Mouse (Mus musculus): ENCODE measurements around the gene Pygo2. TPM values are rescaled to one million over a fixed set of nuclear protein-coding genes. Genes with fewer than 3 reads are reported as not detected.

Pygo2 gene
- total and polyA plus RNA-seq, 2 experiments from 2014 or later = 40.4 to 91.3 TPM

DNA sequence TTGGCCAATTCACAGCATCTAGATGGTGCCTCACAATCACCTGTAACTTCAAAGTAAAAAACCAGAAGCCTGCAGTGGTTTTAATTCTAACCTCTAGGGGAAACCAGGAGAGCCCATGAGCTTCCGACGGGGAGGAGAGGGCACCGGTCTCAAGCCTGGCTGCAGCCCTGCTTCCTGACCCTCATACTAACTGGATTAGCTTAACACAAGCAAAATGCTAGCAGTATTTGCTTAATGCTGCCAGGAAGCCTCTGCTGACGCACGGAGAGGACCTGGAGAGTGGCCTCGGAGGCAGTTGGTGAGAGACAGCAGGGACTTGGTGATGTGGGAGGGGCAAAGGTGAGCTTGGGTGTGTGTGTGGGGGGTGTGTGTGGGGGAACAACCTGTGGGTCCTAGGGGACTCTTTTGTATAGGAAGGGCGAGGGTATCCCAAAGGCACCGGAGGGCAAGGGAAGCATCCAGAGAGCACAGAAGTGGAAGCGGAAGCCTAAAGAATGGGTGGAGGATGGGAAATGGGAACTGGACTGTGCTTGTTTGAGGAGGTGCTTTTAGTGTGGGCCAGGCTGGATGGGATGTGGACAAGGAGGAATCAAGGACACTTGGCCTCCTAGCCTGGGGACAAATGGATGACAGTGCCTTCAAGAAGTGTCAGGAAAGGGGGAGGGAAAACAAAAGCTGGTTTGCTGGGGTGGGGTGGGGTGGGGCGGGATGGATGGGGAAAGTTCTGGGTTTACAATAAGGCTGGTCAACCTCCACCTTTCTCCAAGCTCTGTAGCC, 24.6 kb downstream of the Pygo2 start, which contains the start of gene Pmvk:
TSS of gene Pmvk (plus strand) at position 141 of the 777 bp plus-strand sequence.
- DNase-seq (ENCODE audit: low spot score) (no peak), ATAC-seq (ENCODE audit: low FRiP score) (no peak)
- H3K9ac ChIP-seq (replicated peaks; ENCODE audit: low read length, poor library complexity, severe bottlenecking) = no peak within 1 kb of the TSS
- H3K9me3 ChIP-seq (ENCODE audit: low read length) = no peaks in the 10 kb centered on the region
- TF ChIP-seq CTCF (IDR thresholded peaks at IDR 0.05) = no peak
- no peaks in the 10 kb centered on the region for H3K27me3 ChIP-seq (ENCODE audit: insufficient read depth, low read length)
- WGBS = 67% methylated on average over 10 of the region's 10 CpGs
- no peak within 1 kb of the TSS for H3K4me3 ChIP-seq (ENCODE audit: low read depth, low read length)
- no peaks in the 10 kb centered on the region for H3K36me3 ChIP-seq (ENCODE audit: insufficient read depth, low read length)
- H3K27ac ChIP-seq (ENCODE audit: low read depth, low read length) = no peak within 1 kb of the TSS
- H3K4me2 ChIP-seq (ENCODE audit: low read depth, low read length, poor library complexity, severe bottlenecking) = no peak within 1 kb of the TSS
- H3K4me1 ChIP-seq (ENCODE audit: insufficient read depth, low read length) = peaks cover 5% of the 10 kb centered on the region; the same call in 1 of the 2 replicates

DNA sequence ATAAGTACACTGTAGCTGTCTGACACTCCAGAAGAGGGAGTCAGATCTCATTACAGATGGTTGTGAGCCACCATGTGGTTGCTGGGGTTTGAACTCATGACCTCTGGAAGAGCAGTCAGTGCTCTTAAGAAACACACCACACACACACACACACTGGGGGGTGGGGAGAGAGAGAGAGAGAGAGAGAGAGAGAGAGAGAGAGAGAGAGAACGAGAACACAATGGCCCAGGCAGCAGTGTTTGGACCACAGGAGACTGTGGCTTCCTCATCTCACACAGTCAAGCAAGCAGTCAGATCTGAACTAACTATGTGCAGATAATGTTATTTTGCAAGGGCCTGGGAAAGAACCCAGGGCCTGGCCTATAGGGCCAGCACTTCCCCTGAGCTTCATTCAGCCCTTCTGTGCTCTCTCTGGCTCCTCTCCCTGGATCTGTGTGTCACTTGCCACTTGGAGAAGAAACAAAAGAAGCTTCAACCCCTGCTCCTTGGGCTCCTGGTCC, 25.8 kb downstream of the Pygo2 start:
- peaks cover 5% of the 10 kb centered on the region; the same call in 1 of the 2 replicates for H3K4me1 ChIP-seq (ENCODE audit: insufficient read depth, low read length)
- H3K9ac ChIP-seq (replicated peaks; ENCODE audit: low read length, poor library complexity, severe bottlenecking) = no peak overlapping the region
- no peak for DNase-seq (ENCODE audit: low spot score)
- H3K9me3 ChIP-seq (ENCODE audit: low read length) = no peaks in the 10 kb centered on the region
- WGBS = 38% methylated on average over 1 of the region's 1 CpGs
- H3K27me3 ChIP-seq (ENCODE audit: insufficient read depth, low read length) = no peaks in the 10 kb centered on the region
- H3K4me3 ChIP-seq (ENCODE audit: low read depth, low read length) = no peak overlapping the region
- H3K27ac ChIP-seq (ENCODE audit: low read depth, low read length) = no peak overlapping the region
- ATAC-seq (ENCODE audit: low FRiP score) = no peak
- H3K36me3 ChIP-seq (ENCODE audit: insufficient read depth, low read length) = no peaks in the 10 kb centered on the region
- no peak for TF ChIP-seq CTCF (IDR thresholded peaks at IDR 0.05)
- H3K4me2 ChIP-seq (ENCODE audit: low read depth, low read length, poor library complexity, severe bottlenecking) = no peak overlapping the region

DNA sequence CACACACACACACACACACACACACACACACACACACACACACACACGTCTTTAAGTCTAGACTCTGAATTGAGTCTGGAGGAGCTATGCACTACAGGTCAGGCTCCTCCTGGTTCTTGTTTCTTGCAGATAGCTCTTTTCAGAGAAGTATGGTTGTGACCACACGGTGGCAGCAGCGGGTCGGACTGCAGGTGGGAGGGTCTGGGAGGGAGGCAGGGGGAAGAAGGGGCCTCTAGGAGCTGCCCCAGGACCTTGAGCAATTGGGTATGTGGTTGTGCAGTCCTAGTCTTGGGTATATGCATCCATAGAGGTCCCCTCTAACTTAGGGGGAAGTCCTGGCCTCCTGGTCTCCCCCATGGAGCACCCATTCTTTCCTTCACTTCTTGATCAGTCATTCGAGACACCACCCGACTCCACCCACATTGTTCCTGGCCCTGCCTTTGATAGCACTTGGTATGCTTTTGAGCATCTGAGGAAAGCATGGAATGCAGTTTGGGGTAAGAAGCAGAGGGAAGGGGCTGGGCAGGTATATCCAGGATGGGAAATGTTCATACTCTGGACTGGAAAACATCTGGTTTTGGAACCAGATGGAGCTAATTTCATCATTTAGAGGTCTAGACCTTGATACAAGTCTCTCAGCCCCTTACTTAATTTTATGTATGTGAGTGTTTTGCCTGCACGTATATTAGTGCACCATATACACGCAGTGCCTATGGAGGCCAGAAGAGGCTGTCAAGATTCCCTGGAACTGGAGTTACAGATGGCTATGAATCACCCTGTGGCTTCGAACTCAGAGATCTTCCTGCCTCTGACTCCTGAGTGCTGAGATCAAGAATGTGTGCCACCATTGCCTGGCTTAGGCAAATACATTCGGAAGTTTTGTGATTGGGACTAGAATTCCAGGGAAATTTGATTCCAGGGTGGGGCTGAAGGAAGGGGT, 27.0 kb downstream of the Pygo2 start:
- TF ChIP-seq CTCF (IDR thresholded peaks at IDR 0.05) = peak; percentile 68
- no peak overlapping the region for H3K4me2 ChIP-seq (ENCODE audit: low read depth, low read length, poor library complexity, severe bottlenecking)
- WGBS = 28% methylated on average over 10 of the region's 10 CpGs
- peaks cover 2% of the 10 kb centered on the region; the same call in 1 of the 2 replicates for H3K4me1 ChIP-seq (ENCODE audit: insufficient read depth, low read length)
- no peak overlapping the region for H3K27ac ChIP-seq (ENCODE audit: low read depth, low read length)
- no peak overlapping the region for H3K9ac ChIP-seq (replicated peaks; ENCODE audit: low read length, poor library complexity, severe bottlenecking)
- H3K27me3 ChIP-seq (ENCODE audit: insufficient read depth, low read length) = no peaks in the 10 kb centered on the region
- no peaks in the 10 kb centered on the region for H3K36me3 ChIP-seq (ENCODE audit: insufficient read depth, low read length)
- DNase-seq (ENCODE audit: low spot score) (peak; percentile 44), ATAC-seq (ENCODE audit: low FRiP score) (no peak)
- no peak overlapping the region for H3K4me3 ChIP-seq (ENCODE audit: low read depth, low read length)
- no peaks in the 10 kb centered on the region for H3K9me3 ChIP-seq (ENCODE audit: low read length)

DNA sequence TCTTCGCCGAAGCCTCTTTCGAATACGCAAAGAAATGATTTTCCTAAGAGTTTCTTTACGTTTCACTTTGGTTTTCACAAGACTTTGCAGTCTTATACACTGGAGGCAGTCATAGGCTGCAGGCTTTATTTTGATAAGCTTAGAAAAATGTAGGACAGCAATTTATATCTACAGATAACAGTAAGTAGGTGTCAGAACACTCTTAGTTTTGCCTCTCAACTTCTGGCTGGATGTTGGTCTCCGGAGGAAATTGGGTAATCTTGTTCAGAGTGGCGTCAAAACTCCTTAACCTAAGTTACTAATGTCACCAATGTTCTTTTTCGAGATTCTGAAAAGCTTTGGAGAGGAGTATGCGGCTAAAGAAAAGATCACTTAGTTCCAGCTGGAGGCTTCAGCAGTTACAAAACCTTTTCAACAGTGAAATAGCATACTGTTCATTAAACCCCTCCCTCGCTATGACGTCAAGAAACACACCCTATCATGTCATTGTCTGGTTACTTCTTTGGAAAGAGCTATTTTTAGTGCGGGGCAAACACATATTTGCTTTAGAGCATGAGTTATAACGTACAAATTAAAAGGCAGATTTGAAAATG, 28.5 kb downstream of the Pygo2 start:
- WGBS = 42% methylated on average over 13 of the region's 13 CpGs
- no peak overlapping the region for H3K9ac ChIP-seq (replicated peaks; ENCODE audit: low read length, poor library complexity, severe bottlenecking)
- H3K27ac ChIP-seq (ENCODE audit: low read depth, low read length) = peak overlapping the region; percentile 87
- no peaks in the 10 kb centered on the region for H3K9me3 ChIP-seq (ENCODE audit: low read length)
- TF ChIP-seq CTCF (IDR thresholded peaks at IDR 0.05) = no peak
- ATAC-seq (ENCODE audit: low FRiP score) = 0 out of 2 replicates have a peak, but pooled peaks have one; percentile 44
- H3K27me3 ChIP-seq (ENCODE audit: insufficient read depth, low read length) = no peaks in the 10 kb centered on the region
- no peaks in the 10 kb centered on the region for H3K4me1 ChIP-seq (ENCODE audit: insufficient read depth, low read length)
- no peaks in the 10 kb centered on the region for H3K36me3 ChIP-seq (ENCODE audit: insufficient read depth, low read length)
- peak overlapping the region; percentile 66 for H3K4me2 ChIP-seq (ENCODE audit: low read depth, low read length, poor library complexity, severe bottlenecking)
- no peak for DNase-seq (ENCODE audit: low spot score)
- peak overlapping the region; percentile 49 for H3K4me3 ChIP-seq (ENCODE audit: low read depth, low read length)

DNA sequence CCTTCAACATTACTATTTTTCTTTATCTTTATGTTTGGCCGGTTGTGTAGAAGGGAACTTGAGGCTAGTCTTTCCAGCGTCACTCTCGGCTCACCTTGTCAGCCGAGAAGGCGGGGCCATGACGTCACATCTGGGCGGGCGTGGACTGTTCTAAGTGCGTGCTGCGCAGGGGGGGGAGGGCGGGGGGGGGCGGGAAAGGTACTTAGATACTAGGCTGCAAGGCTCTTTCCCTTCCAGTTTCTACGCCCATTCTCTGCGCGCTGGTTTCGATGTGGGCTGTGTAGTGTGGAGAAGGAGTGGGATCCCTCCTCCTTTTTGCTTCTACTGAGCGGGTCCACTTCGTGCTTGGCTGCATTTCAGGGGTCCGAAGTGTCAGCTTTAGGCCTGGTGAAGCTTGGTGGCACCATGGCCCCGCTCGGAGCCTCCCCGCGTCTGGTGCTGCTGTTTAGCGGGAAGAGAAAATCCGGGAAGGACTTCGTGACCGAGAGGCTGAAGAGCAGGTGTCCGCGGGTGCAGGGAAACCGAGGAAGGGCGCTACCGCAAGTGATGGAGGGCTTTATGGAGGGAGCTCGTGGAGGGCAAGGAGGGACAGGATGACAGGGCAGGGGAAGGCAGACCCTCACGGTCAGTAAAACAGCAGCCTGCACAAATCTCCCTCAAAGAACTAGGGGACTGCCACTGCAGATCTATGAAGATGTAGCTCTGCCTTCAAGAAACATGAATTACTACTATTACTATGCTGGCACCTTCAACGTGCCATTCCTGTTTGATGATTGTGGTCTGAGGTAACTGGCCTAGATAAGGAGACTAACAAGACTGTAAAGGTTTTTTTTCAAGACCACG, 29.2 kb downstream of the Pygo2 start:
- H3K4me3 ChIP-seq (ENCODE audit: low read depth, low read length) = peak overlapping the region; percentile 49
- H3K27me3 ChIP-seq (ENCODE audit: insufficient read depth, low read length) = no peaks in the 10 kb centered on the region
- no peaks in the 10 kb centered on the region for H3K36me3 ChIP-seq (ENCODE audit: insufficient read depth, low read length)
- no peak for TF ChIP-seq CTCF (IDR thresholded peaks at IDR 0.05)
- H3K9ac ChIP-seq (replicated peaks; ENCODE audit: low read length, poor library complexity, severe bottlenecking) = peak overlapping the region; percentile 77
- H3K4me1 ChIP-seq (ENCODE audit: insufficient read depth, low read length) = no peaks in the 10 kb centered on the region
- H3K27ac ChIP-seq (ENCODE audit: low read depth, low read length) = peak overlapping the region; percentile 87
- ATAC-seq (ENCODE audit: low FRiP score) = peak; percentile 88
- peak overlapping the region; percentile 66 for H3K4me2 ChIP-seq (ENCODE audit: low read depth, low read length, poor library complexity, severe bottlenecking)
- under 1% methylated on average over 34 of the region's 36 CpGs for WGBS
- DNase-seq (ENCODE audit: low spot score) = peak; percentile 94
- H3K9me3 ChIP-seq (ENCODE audit: low read length) = no peaks in the 10 kb centered on the region
